8 mouse cellular contexts compared by ENCODE assay signal in the genomic region with DNA sequence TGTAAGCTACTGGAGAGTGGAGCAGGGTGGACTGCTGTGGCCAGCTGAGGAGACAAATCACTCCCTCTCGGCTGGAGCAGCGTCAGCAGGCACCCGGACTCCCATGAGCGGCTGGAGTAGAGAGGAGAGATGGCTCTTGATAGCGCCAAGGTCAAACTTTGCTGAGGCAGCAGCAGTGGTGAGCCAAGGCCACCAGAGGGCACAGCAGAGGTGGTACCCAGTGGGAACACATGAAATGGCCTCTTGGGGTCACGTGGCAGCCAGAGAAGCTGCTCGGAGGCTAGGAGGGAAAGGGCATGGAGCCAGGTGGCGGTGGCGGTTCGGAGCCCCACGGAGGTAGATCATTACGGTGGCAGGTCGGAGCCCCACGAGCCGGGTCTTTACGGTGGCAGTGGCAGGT. TPM values are rescaled to one million over a fixed set of nuclear protein-coding genes. Genes with fewer than 3 reads are reported as not detected.
DNase-seq lines count a peak whose midpoint lies in the region; ATAC-seq and TF ChIP-seq lines count a peak whose summit lies in the region.

No protein-coding gene starts in this region.

- H3K36me3 ChIP-seq in G1E (replicated peaks): no peaks in the 10 kb centered on the region
- no peaks in the 10 kb centered on the region for H3K36me3 ChIP-seq in lung, embryonic 16.5 days (ENCODE audit: control insufficient read depth, insufficient read depth, low read length)

- peaks cover 20% of the 10 kb centered on the region for H3K4me1 ChIP-seq in G1E (ENCODE audit: insufficient read depth, low read depth, low read length)
- H3K4me1 ChIP-seq in lung, embryonic 16.5 days (replicated peaks; ENCODE audit: control insufficient read depth, insufficient read depth, low read length): peaks cover 8% of the 10 kb centered on the region

- no peak overlapping the region for H3K27ac ChIP-seq in lung, embryonic 16.5 days (ENCODE audit: low read length)

- H3K4me2 ChIP-seq in lung, embryonic 16.5 days (ENCODE audit: low read depth, low read length): peak overlapping the region; percentile 44

- H3K9me3 ChIP-seq in G1E (replicated peaks): no peaks in the 10 kb centered on the region
- no peaks in the 10 kb centered on the region for H3K9me3 ChIP-seq in lung, embryonic 16.5 days (ENCODE audit: control insufficient read depth, low read length)

- ATAC-seq in G1E (ENCODE audit: extremely low read depth, insufficient number of reproducible peaks, low FRiP score, poor library complexity, severe bottlenecking): peak; percentile 49
- ATAC-seq in hematopoietic stem cell, adult 5-6 weeks (replicated peaks in 1 of 2; ENCODE audit: insufficient read depth in 1 of 2, low FRiP score in 2 of 2, low TSS enrichment in 1 of 2, low read depth in 1 of 2, poor library complexity in 2 of 2, severe bottlenecking in 2 of 2): peak; percentile 83 to 87
- peak; percentile 67 for ATAC-seq in lung, embryonic 16.5 days (ENCODE audit: low read depth)

- H3K27me3 ChIP-seq in G1E (ENCODE audit: insufficient read depth, low read length): peaks cover 12% of the 10 kb centered on the region
- no peaks in the 10 kb centered on the region for H3K27me3 ChIP-seq in lung, embryonic 16.5 days (ENCODE audit: control insufficient read depth, insufficient read depth, low read depth, low read length)

- 17% methylated on average over 16 of the region's 16 CpGs for WGBS in lung, embryonic 16.5 days

- H3K9ac ChIP-seq in lung, embryonic 16.5 days (ENCODE audit: low read length): 0 out of 2 replicates have a peak overlapping the region, but pooled peaks have one; percentile 17

- no peak overlapping the region; the same call in 1 of the 2 replicates for H3K4me3 ChIP-seq in G1E (ENCODE audit: low read depth, low read length)
- 0 out of 2 replicates have a peak overlapping the region, but pooled peaks have one; percentile 8 for H3K4me3 ChIP-seq in lung, embryonic 16.5 days (ENCODE audit: low read length)

- TF ChIP-seq CTCF in G1E (IDR thresholded peaks at IDR 0.05; ENCODE audit: low read depth, low read length): peak; percentile 15; the same call in 1 of the 2 replicates

- peak; percentile 21 for DNase-seq in G1E (ENCODE audit: low spot score)
- peak; percentile 85 for DNase-seq in cerebellum, adult 8-10 months
- DNase-seq in forelimb bud, embryonic 11.5 days (ENCODE audit: low read depth, low spot score): peak; percentile 70
- peak; percentile 76 for DNase-seq in layer of hippocampus, adult 9-10 months (ENCODE audit: low spot score)
- peak; percentile 89 for DNase-seq in ovary, adult 18-20 months (ENCODE audit: low spot score)
- DNase-seq in thymus, postnatal 0 days (ENCODE audit: low spot score): peak; percentile 88

RNA-seq across cellular contexts. Expression of a gene that starts 12.8 kb away (rescaled TPM):
- total RNA-seq in G1E (2014; fragmentation: Nextera tagmentation) (not detected in 2 replicates), G1E (2017) (0.06 and 0.27 TPM in 2 replicates)
- polyA plus RNA-seq in G1E (2012): not detected in 2 replicates
- total RNA-seq in hematopoietic stem cell, adult 5-6 weeks (2017): 0.94 and 3.9 TPM in 2 replicates
- polyA plus RNA-seq in lung, embryonic 16.5 days (2015; fragmentation: Nextera tagmentation; extraction: Ambion mirVana): 2.0 and 3.0 TPM in 2 replicates
- polyA plus RNA-seq in thymus, postnatal 0 days (2015; fragmentation: Nextera tagmentation; extraction: Ambion mirVana): 0.25 and 0.45 TPM in 2 replicates

Comparison
In these comparisons a context has a peak if more than half of its experiments do, and no peak if none do; other contexts are left out.
1. DNase-seq: peak in every context shown above with its lines; median percentile 89 in ovary, adult 18-20 months; 88 in thymus, postnatal 0 days; 85 in cerebellum, adult 8-10 months; 76 in layer of hippocampus, adult 9-10 months; 70 in forelimb bud, embryonic 11.5 days; 21 in G1E.